Mouse (Mus musculus) ES-Bruce4 (cell line): ENCODE results near the gene Med22. TPM values are rescaled to one million over a fixed set of nuclear protein-coding genes. Genes with fewer than 3 reads are reported as not detected.

Experiments
- H3K27ac ChIP-seq: 2 replicates; pipeline ENCODE4 v1.5.1; 2012; ENCODE audit warnings: low read length, inconsistent platforms; ENCODE audit not compliant: insufficient read depth
- H3K27me3 ChIP-seq: 2 replicates; pipeline ENCODE4 v1.6.1; 2012; ENCODE audit warnings: mild to moderate bottlenecking, low read length, inconsistent platforms; ENCODE audit not compliant: control insufficient read depth, poor library complexity, insufficient read depth, severe bottlenecking
- H3K36me3 ChIP-seq: 2 replicates; pipeline ENCODE4 v1.6.1; 2012; ENCODE audit warnings: inconsistent platforms, mild to moderate bottlenecking, low read length, moderate library complexity; ENCODE audit not compliant: control insufficient read depth, poor library complexity, insufficient read depth, severe bottlenecking
- H3K4me1 ChIP-seq: one replicate; pipeline ENCODE4 v1.8.1; 2011; ENCODE audit warnings: low read length; ENCODE audit not compliant: control insufficient read depth, insufficient read depth
- H3K4me3 ChIP-seq: 2 replicates; pipeline ENCODE4 v1.5.1; 2011; ENCODE audit warnings: low read depth, mild to moderate bottlenecking, low read length
- H3K9ac ChIP-seq: 2 replicates; pipeline ENCODE4 v1.6.1; 2012; ENCODE audit warnings: low read depth, mild to moderate bottlenecking, inconsistent platforms; ENCODE audit not compliant: poor library complexity, severe bottlenecking
- H3K9me3 ChIP-seq: replicated peaks from 2 replicates; pipeline ENCODE4 v1.6.1; 2012; ENCODE audit warnings: mild to moderate bottlenecking, low read length, inconsistent platforms; ENCODE audit not compliant: control insufficient read depth, poor library complexity, insufficient read depth, severe bottlenecking
- CTCF ChIP-seq: IDR thresholded peaks from one replicate; pipeline ENCODE4 v1.8.1; 2011; ENCODE audit warnings: low read depth, low read length
- EP300 ChIP-seq: IDR thresholded peaks from 2 replicates; pipeline ENCODE4 v1.6.1; 2011; ENCODE audit warnings: low read depth, low read length; ENCODE audit not compliant: insufficient read depth
- POLR2A ChIP-seq: IDR thresholded peaks from one replicate; pipeline ENCODE4 v1.8.1; 2011; ENCODE audit warnings: low read length; ENCODE audit not compliant: insufficient read depth
- polyA plus RNA-seq: library from polyadenylated mRNA; stranded (reverse); fragments of >200 nt; gene quantifications from 2 replicates; pipeline ENCODE4 v1.2.4, GENCODE M21; 2011; ENCODE audit warnings: low read depth; ENCODE audit not compliant: missing spikeins, insufficient read depth, insufficient read length

Gene Med22
- polyA plus RNA-seq, 1 experiment: 11.1 TPM

- H3K27ac ChIP-seq: no peak overlapping the region
- H3K9ac ChIP-seq: no peak overlapping the region
- H3K9me3 ChIP-seq: no peaks in the 10 kb centered on the region
- peaks cover 23% of the 10 kb centered on the region for H3K36me3 ChIP-seq
- TF ChIP-seq POLR2A (no peak), CTCF (no peak), EP300 (no peak)
- no peak overlapping the region for H3K4me3 ChIP-seq
- H3K27me3 ChIP-seq: no peaks in the 10 kb centered on the region
- H3K4me1 ChIP-seq: no peaks in the 10 kb centered on the region
Measured at GRCm38 (mm10) chr2:26952193-26952592, 41.7 kb upstream of the Med22 start.

GRCm38 (mm10) chr2:26951346-26951905 is 40.9 kb upstream of the Med22 start:
- no peak for TF ChIP-seq POLR2A
- no peak for TF ChIP-seq CTCF
- TF ChIP-seq EP300: no peak
- Histone ChIP-seq H3K27me3 (no peaks in the 10 kb centered on the region), H3K4me1 (no peaks in the 10 kb centered on the region), H3K4me3 (no peak overlapping the region), H3K27ac (no peak overlapping the region), H3K9me3 (no peaks in the 10 kb centered on the region), H3K9ac (no peak overlapping the region), H3K36me3 (peaks cover 18% of the 10 kb centered on the region)

GRCm38 (mm10) chr2:26950411-26950810 is 39.9 kb upstream of the Med22 start:
- Histone ChIP-seq H3K4me1 (no peaks in the 10 kb centered on the region), H3K4me3 (no peak overlapping the region), H3K27me3 (no peaks in the 10 kb centered on the region), H3K36me3 (peaks cover 8% of the 10 kb centered on the region), H3K9me3 (no peaks in the 10 kb centered on the region), H3K9ac (no peak overlapping the region), H3K27ac (no peak overlapping the region)
- TF ChIP-seq POLR2A: no peak

- H3K4me1 ChIP-seq: no peaks in the 10 kb centered on the region
- no peak for TF ChIP-seq POLR2A
- no peak for TF ChIP-seq CTCF
- TF ChIP-seq EP300: no peak
- H3K27me3 ChIP-seq: no peaks in the 10 kb centered on the region
Measured at GRCm38 (mm10) chr2:26943253-26943652, 32.8 kb upstream of the Med22 start.

GRCm38 (mm10) chr2:26941539-26941938 is 31.1 kb upstream of the Med22 start:
- no peak overlapping the region for H3K4me3 ChIP-seq
- no peaks in the 10 kb centered on the region for H3K9me3 ChIP-seq
- H3K9ac ChIP-seq: no peak overlapping the region
- TF ChIP-seq EP300 (no peak), CTCF (no peak)
- H3K27me3 ChIP-seq: no peaks in the 10 kb centered on the region
- no peaks in the 10 kb centered on the region for H3K36me3 ChIP-seq
- no peaks in the 10 kb centered on the region for H3K4me1 ChIP-seq
- no peak overlapping the region for H3K27ac ChIP-seq

More at GRCm38 (mm10) chr2:26943253-26943652, 32.8 kb upstream of the Med22 start:
- no peak overlapping the region for H3K4me3 ChIP-seq
- H3K9me3 ChIP-seq: no peaks in the 10 kb centered on the region
- H3K27ac ChIP-seq: no peak overlapping the region
- H3K36me3 ChIP-seq: no peaks in the 10 kb centered on the region
- no peak overlapping the region for H3K9ac ChIP-seq

- no peaks in the 10 kb centered on the region for H3K36me3 ChIP-seq
- no peak overlapping the region for H3K4me3 ChIP-seq
- TF ChIP-seq CTCF: no peak
- no peak for TF ChIP-seq POLR2A
- no peak for TF ChIP-seq EP300
- H3K27me3 ChIP-seq: no peaks in the 10 kb centered on the region
- no peaks in the 10 kb centered on the region for H3K4me1 ChIP-seq
- no peak overlapping the region for H3K27ac ChIP-seq
- no peaks in the 10 kb centered on the region for H3K9me3 ChIP-seq
- no peak overlapping the region for H3K9ac ChIP-seq
Measured at GRCm38 (mm10) chr2:26936425-26936824, 25.9 kb upstream of the Med22 start.
